Mouse (Mus musculus) MEL-GATA-1-ER (cell line): ENCODE results near the gene Lrrfip1.

ENCODE experiments used
- DNase-seq: peaks from one replicate; pipeline ENCODE4 v3.0.0-alpha.2; 2012; ENCODE audit warnings: low read depth; ENCODE audit errors: extremely low read depth

Lrrfip1 gene

GRCm38 (mm10) chr1:91123004-91123403 is 124.5 kb downstream of the Lrrfip1 start:
- DNase-seq = no peak

- DNase-seq = no peak
Measured at GRCm38 (mm10) chr1:91123466-91123865, 124.9 kb downstream of the Lrrfip1 start.

GRCm38 (mm10) chr1:91128849-91129248 is 130.3 kb downstream of the Lrrfip1 start:
- no peak for DNase-seq

GRCm38 (mm10) chr1:91137036-91137435 is 138.5 kb downstream of the Lrrfip1 start:
- DNase-seq = no peak

- DNase-seq = no peak
Measured at GRCm38 (mm10) chr1:91144813-91145212, 146.3 kb downstream of the Lrrfip1 start, which contains the start of gene Rbm44. Gene Rbm44, plus strand, starts transcription at chr1:91145089.

GRCm38 (mm10) chr1:91151509-91151908 is 153.0 kb downstream of the Lrrfip1 start:
- DNase-seq = no peak

GRCm38 (mm10) chr1:91166798-91167197 is 168.3 kb downstream of the Lrrfip1 start:
- DNase-seq = no peak

- DNase-seq = no peak
Measured at GRCm38 (mm10) chr1:91169157-91169556, 170.6 kb downstream of the Lrrfip1 start.

GRCm38 (mm10) chr1:91174796-91175195 is 176.3 kb downstream of the Lrrfip1 start:
- no peak for DNase-seq

- DNase-seq = no peak
Measured at GRCm38 (mm10) chr1:91176026-91176425, 177.5 kb downstream of the Lrrfip1 start.

- DNase-seq = no peak
Measured at GRCm38 (mm10) chr1:91176871-91177270, 178.3 kb downstream of the Lrrfip1 start.
